Mouse (Mus musculus): ENCODE measurements around the gene Gm29582.
"Not testable (repeated sequence)": the region's sequence is repeated elsewhere in the genome, so short reads cannot be mapped to it uniquely, and the experiment has no call there.

Gm29582 gene

DNA sequence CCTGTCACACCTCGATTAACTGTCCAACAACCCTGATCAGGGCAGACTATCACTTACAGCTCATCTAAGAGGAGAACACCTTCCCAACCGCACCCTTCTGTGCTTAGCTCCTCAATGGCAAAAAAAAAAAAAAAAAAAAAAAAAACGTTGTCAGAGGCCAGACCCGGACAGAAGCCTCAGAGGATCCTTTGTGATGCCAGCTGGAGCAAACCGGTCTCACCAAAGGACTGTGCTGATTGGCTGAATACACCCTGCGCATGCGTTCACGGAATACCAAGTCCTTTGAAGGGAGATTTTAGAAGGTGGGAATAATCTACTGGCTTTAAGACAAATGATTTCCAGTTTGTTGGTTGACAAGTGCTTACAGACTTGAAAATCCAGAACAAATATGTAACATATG is at the start of gene Gm29582:
Gm29582 (minus strand) TSS at position 101 of the 400 bp plus-strand sequence.
- not testable (repeated sequence) for DNase-seq

Measured in right cerebral cortex, postnatal 4 days (tissue).